Mouse (Mus musculus): ENCODE measurements at regions not wholly inside any gene's neighbourhood (a gene's known extent, or its start where the extent isn't known, plus 50 kb on each side); places are given as distances from the start of the nearest gene placed in this dataset.

- no peak for DNase-seq
Observed at GRCm38 (mm10) chr11:19676514-19676913, 247.7 kb upstream of the Spred2 start.

GRCm38 (mm10) chr11:19679041-19679440 lies 245.1 kb upstream of the Spred2 start:
- DNase-seq: no peak

GRCm38 (mm10) chr11:19679669-19680068 lies 244.5 kb upstream of the Spred2 start:
- no peak for DNase-seq

DNA sequence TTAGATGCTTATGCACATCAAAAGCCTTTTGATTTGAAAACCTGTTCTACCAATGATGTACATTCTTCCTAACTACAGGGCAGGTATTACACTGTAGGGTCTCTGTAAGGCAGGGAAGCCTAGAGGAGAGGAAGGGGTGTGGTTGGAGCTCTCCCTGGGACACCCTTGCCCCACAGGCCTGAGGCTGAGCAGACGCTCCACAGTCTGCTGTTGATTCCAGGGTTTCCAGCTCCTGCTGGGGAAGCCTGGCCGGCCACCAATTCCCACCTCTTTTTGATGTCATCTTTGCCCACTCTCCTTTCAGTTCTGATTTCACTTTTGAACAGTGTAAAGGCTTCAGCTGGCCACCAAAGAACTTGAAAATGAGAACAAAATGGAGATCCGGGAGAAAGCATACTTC lies 223.0 kb upstream of the Spred2 start:
- DNase-seq: no peak

GRCm38 (mm10) chr11:19708821-19709220 lies 215.4 kb upstream of the Spred2 start:
- DNase-seq: no peak

- DNase-seq: no peak
Observed at GRCm38 (mm10) chr11:19709337-19709736, 214.8 kb upstream of the Spred2 start.

DNA sequence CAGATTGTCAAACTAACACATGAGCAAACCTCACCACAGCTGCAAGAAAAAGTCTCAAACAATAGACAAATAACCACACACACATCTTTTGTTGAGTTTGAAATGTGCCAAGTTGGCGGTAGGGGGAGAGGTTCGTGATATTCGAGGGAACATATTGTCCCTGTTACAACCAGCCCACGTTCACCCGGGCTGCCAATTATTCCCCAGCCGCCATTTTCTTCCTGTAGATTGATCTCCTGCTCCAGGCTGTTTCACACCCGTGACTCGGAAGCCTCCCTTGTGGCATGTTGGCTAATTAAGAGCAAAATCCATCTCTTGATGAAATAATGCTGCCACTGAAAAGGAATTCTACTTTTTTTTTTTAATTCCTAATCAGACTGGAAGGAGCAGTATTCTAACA lies 211.1 kb upstream of the Spred2 start:
- no peak for DNase-seq

DNA sequence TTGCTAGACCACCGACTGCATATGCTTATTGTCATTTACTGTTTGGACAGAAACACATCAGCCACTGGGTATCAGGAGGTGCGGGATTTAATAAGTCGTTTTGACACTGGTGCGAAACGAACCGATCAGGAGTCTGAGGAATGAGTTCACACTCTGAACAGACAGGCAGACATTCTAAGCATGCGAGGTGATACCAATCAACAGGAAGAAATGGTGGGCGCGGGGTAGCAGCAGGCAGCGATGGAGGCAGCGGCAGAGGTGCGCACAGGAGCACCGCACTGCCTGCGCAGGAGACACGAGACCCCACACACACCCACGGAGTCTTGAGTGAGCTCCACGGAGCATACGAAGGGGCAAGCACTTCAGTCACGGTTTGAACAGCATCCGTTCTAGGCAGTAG lies 210.6 kb upstream of the Spred2 start:
- DNase-seq: no peak

DNA sequence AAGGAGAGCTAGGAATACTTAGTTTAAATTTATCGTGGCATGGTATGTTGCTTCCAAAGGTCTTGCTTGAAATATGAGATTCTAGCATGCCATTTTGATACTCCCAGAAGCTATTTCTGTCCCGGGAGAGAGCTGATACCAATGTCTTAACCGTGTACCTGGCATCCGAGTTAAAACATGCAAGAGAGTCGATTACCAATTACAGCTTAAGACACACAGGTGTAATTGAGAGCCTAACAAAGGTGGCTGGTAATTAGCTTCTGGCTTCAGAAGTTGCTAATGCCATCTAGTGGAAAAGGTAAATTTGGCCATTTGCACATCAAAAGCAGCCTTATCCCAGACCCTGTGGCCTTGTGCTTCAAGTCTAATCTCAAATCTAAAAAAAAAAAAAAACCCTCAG lies 210.0 kb upstream of the Spred2 start:
- no peak for DNase-seq

- DNase-seq: no peak
Observed at GRCm38 (mm10) chr11:19714888-19715595, 209.1 kb upstream of the Spred2 start.

- no peak for DNase-seq
Observed at GRCm38 (mm10) chr11:19718165-19718564, 206.0 kb upstream of the Spred2 start.

DNA sequence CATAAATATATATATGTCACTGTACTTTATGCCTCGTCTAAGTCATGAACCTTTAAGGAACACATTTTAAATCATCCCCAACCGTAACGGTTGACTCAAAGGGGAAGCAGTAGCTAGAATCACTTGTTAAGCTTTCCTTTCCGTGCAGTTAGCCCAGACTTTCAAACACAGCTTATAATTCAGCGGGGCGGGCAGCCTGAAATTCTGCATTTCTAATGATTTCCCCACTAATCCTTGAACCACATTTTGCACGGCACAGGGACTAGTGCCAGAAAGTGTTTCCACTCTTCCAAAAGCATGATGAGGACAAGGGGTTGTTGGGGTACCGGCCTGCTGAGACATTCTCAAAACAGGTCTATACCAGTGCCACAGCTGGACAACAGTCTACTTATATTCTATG lies 195.1 kb upstream of the Spred2 start:
- DNase-seq: no peak

- no peak for DNase-seq
Observed at GRCm38 (mm10) chr11:19730747-19731146, 193.4 kb upstream of the Spred2 start.

- DNase-seq: no peak
Observed at GRCm38 (mm10) chr11:19736076-19736475, 188.1 kb upstream of the Spred2 start.

- DNase-seq: no peak
Observed at GRCm38 (mm10) chr11:19736926-19737325, 187.2 kb upstream of the Spred2 start.

DNA sequence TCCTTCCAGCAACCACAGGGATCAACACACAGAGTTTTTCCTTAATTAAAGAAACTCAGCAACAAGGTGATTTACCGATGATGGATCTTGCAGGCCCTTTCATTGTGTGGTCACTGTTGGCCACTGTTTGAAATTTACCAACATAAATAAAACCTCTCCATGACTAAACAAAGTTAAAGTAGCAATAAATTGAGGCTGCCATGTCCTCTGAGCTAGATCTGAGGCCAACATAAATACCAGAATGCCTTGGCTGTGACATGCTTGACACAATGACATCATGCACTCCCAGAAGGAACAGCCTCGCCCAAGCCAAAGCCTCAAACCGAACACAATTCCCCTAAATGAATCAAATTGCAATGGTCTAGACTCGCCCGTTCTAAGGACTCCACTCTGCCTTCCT lies 186.8 kb upstream of the Spred2 start:
- DNase-seq: no peak

DNA sequence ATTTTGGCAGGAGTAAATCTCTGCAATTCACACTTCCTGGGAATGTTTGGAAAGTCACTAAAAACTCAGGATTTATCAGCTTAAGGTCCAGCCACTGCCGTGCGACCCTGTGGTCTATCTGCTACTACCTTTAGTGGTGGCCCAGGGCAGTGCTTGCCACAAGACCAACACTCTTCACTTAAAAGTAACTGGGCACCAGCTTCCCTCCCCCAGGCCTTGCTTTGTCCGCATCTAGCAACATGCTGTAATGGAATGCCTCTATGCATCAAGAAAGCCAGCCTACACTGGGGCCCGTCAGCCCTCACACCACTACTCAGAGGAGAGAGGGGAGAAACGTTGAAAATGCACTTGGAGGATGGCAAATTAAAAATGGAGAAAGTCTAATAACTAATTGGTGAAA lies 186.4 kb upstream of the Spred2 start:
- no peak for DNase-seq

DNA sequence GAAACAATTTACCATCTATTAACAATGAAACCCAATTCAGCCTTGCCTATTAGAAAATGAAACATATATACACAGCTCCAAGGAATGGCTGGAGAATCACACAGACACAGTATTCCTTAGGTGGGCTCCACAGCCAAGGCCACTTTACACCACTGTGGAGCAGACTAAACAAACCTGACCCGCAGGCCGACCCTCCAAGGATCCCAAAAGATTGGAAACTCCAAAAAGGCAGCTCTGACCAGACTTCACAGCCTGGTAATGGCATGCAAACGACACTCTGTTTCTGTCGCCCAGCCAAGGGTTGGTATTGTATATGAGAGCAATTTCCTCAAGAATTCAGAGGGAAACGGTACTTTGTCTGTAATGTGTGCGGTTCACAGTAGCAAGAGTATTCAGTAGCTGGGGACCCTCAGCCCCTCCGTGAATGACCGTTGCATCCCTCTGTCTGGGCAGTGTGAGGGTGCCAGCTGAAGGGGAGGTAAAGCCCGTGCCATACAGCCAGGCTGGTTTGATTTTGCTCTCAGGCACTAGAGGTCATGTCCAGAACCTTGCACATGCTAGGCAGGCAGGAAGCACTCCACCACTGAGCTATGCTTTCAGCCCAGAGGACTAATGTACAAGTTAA lies 184.5 kb upstream of the Spred2 start:
- no peak for DNase-seq

GRCm38 (mm10) chr11:19740562-19740961 lies 183.6 kb upstream of the Spred2 start:
- DNase-seq: no peak

GRCm38 (mm10) chr11:19747097-19747972 lies 176.8 kb upstream of the Spred2 start:
- DNase-seq: no peak

- DNase-seq: no peak
Observed at GRCm38 (mm10) chr11:19747973-19748559, 176.1 kb upstream of the Spred2 start.

- DNase-seq: no peak
Observed at GRCm38 (mm10) chr11:19758892-19759291, 165.3 kb upstream of the Spred2 start.

Data from spleen, adult 18-20 months (tissue).